Mouse (Mus musculus): ENCODE results near the gene Nlgn2. TPM values are rescaled to one million over a fixed set of nuclear protein-coding genes. Genes with fewer than 3 reads are reported as not detected.

The Nlgn2 gene
- polyA plus RNA-seq (2012): 40.3 and 57.2 TPM in 2 replicates

GRCm38 (mm10) chr11:69837604-69837951 lies at the start of gene Nlgn2:
Gene Nlgn2, minus strand, starts transcription at chr11:69837784.

DNA sequence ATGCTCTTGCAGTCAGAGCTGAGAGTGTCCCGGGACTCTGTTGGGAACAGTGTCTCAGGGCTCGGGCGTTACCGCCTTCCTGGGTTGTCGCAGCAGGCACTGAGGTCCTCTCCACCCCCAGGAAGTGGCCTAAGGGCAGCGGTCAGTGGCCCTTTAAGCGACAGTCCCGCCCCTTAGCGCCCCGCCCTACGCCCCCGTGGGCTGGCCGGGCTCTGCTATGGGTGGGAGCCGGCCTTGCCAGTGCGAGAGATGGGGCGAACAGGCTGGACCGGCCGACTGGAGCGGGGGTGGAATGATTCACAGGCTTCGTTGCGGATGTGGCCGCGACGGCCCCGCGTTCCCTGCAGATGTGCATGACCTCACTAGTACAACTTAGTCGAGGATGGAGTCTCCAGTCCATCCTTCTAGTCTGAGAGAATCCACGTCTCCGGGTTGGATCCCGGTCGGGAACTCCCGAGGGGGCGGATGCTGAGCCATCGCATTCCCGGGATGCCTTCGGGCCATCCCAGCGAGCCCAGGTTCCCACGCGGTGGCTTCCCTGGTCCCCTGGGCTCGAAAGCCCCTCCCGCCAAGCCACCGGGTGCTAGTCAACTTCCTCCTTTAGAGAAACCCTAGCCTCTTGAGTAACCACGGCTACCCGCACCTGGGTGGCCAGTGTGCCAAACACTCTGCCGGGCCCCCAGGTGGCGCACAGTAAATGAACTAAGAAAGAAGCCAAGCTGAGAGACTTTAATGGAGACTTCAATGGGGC lies 43.4 kb upstream of the Nlgn2 start, which contains the start of gene Kctd11:
TSS of gene Kctd11 (minus strand) at position 554 of the 751 bp plus-strand sequence.

DNA sequence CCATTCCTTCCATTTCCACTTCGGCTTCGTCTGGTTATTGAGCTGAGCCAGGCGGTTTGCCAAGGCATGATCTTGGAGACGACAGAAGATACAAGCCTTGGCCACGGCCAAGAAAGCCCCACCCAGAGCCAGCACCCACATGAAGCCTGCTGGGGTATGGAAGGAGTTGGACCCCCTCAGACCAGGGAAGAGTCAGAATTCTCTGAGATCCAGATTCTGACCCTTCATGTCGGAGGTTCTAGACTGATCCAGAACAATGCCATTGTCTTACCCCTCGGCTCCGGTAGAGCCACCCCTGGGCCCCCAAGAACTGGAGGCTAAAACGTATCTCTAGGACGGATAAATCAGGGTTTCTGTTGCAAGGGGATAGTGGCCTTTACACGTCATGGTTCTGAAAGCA lies 40.3 kb upstream of the Nlgn2 start, which contains the start of gene Tmem95:
TSS of gene Tmem95 (minus strand) at position 141 of the 400 bp plus-strand sequence.

DNA sequence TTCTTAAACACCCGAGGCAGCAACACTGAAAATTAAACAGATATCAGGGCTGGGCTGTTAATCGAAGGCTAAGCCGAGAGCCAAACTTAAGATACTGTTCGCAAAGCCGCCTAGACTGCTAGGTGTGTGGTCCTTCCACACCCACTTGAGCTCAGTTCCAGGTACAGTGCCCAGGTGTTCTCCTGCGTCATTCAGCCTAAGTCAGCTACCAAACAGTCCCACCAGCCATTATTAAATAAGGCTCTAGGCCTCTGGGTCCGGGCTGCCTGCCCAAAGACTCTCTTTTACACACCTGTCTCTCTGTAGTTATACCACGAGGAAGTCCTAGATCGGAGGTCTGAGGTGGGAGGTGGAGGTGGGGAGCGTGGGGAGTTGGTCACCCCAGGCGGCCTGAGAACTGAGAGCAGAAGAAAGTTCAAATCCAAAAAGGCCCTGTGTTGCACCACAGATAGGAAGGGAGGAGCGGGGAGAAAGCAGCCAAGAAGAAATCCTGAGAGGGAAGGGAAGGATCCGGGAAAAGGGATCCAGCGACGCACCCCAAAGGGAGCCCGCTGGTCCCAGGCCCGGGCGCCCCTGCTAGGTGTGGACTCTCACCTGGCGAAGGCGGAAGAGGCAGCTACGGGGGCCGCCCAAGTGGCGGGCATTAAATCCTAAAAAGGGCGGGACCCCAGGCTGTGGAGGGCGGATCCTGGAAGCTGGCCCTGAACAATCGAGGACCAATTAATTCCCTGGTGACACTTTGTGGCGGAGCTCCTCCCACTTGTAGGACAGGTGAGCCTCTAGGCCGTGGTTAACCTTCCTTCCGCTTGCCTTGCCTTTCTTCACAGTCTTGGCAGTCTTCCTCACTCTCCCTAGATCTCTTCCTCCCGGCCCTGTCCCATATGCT lies 20.8 kb upstream of the Nlgn2 start, which contains the start of gene Tnk1:
TSS of gene Tnk1 (minus strand) at position 618 of the 886 bp plus-strand sequence.

GRCm38 (mm10) chr11:69846198-69846680 lies 8.7 kb upstream of the Nlgn2 start, which contains the start of gene Plscr3:
Gene Plscr3, plus strand, starts transcription at chr11:69846376.

DNA sequence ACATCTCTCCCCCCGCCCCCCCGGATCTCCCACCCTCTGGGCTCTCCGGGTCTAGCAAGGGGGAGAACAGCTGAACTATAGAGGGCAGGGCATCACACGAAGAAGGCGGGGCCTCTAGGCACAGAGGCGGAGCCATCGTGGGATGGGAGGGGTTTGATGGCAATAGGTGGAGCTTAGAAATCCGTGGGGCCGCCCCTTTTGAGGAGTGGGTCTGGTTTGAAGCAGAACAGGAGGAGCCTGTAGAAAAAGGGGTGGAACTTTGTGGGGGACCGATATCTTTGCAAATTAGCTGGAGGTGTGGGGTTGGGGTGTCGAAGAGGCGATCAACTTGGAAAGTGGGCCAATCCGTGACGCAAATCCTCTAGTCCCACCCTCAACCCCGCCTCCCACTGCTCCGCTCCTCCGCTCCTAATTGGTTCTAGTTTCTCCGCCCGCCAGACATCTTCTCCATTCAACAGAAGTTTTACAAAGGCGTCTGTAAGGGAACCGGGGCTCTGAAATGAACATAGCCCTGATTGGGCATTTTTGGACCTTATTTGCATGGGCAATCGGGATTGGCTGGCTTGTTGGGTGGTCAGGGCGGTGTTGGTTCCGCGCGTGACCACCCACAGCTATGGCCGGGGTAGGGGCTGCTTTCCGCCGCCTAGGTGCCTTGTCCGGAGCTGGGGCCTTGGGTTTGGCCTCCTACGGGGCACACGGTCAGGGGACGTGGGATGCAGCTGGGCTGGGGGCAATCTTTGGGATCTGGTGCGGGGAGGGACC lies 549 bp upstream of the Nlgn2 start, which contains the start of gene Tmem256:
TSS of gene Tmem256 (plus strand) at position 563 of the 762 bp plus-strand sequence.

GRCm38 (mm10) chr11:69822080-69822479 lies 15.5 kb downstream of the Nlgn2 start, which contains the start of gene Spem1:
Gene Spem1, minus strand, starts transcription at chr11:69822180.

GRCm38 (mm10) chr11:69818365-69818764 lies 19.2 kb downstream of the Nlgn2 start, which contains the start of gene Spem2:
Gene Spem2, minus strand, starts transcription at chr11:69818465.

DNA sequence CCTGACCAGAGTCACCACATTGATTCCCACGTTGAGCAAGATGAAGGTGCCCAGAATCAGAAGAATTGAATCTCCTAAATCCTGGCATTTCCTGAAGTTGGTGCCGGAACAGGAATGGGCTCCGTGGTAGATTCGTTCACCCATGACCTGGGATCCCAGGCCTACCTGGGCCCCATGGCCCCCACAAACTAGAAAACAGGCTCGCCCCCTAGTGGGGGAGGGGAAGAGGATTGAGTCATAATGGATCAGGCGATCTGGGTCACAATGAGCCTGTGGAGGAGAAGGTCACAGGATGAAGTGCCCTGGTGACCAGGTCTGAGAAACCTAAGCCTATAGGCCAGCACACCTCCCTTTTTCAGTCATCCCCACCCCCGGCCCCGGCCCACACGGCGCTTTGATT lies 22.4 kb downstream of the Nlgn2 start, which contains the start of gene Gm39566:
TSS of gene Gm39566 (minus strand) at position 144 of the 400 bp plus-strand sequence.

GRCm38 (mm10) chr11:69804972-69805909 lies 32.3 kb downstream of the Nlgn2 start, which contains the start of gene Tmem102:
Gene Tmem102, minus strand, starts transcription at chr11:69805624.

GRCm38 (mm10) chr11:69801379-69801977 lies 36.1 kb downstream of the Nlgn2 start, which contains the start of gene Fgf11:
Gene Fgf11, minus strand, starts transcription at chr11:69801857.

DNA sequence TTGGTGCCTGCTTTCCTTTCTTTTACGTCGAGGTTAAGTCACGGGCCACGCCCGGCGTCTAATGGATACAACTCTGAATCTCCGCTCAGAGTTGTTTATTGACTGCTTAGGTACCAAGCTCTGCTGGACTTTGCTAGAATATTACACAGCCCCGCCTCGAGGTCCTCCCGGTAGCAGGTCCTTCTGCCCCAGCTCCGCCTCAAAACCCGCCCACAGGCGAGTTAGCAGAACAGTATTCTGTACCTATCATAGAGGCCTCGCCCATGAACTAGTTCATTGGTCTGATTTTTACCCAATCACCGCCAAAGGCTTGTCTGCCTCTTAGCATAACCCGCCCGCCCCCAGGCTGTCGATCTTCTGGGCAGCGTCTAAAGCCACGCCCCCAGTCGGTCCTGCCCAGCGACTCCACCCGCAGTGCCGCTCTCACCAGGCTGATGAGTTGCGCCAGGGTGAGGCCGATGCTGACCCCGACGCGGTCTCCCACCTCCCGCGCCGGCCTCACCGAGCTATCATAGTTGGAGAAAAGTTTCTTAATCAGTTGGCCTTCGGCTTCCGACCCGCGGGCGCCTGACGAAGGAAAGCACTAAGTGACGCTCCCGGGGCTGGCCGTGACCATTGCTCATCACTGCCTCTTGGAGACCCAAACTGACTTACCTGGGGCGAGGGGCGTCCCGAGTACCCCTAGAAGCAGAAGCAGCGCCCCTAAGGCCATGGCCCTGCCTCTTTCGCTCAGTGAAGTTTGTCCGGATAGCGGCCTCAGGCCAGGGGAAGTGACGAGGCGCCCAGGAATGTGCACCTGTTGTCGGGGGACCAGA lies 42.2 kb downstream of the Nlgn2 start, which contains the start of gene Chrnb1:
TSS of gene Chrnb1 (minus strand) at position 776 of the 815 bp plus-strand sequence.

Other genes with a start within 250 kb of the Nlgn2 start
- gene Atp1b2, start 231.8 kb downstream of the Nlgn2 start, polyA plus RNA-seq (2012): 60.8 and 72.4 TPM in 2 replicates
- gene Shbg, start 219.9 kb downstream of the Nlgn2 start, polyA plus RNA-seq (2012): not detected in 2 replicates
- gene Sat2, start 215.8 kb downstream of the Nlgn2 start, polyA plus RNA-seq (2012): not detected in 2 replicates
- 78.1 and 86.4 TPM in 2 replicates for gene Fxr2, start 204.8 kb downstream of the Nlgn2 start, polyA plus RNA-seq (2012)
- gene Sox15, start 182.5 kb downstream of the Nlgn2 start, polyA plus RNA-seq (2012): 0.48 and 1.3 TPM in 2 replicates
- 34.6 and 45.3 TPM in 2 replicates for gene Mpdu1, start 175.1 kb downstream of the Nlgn2 start, polyA plus RNA-seq (2012)
- 27.8 and 36.3 TPM in 2 replicates for gene Cd68, start 171.6 kb downstream of the Nlgn2 start, polyA plus RNA-seq (2012)
- gene Eif4a1, start 165.4 kb downstream of the Nlgn2 start, polyA plus RNA-seq (2012): 275 and 277 TPM in 2 replicates
- gene Senp3, start 155.7 kb downstream of the Nlgn2 start, polyA plus RNA-seq (2012): 103 and 104 TPM in 2 replicates
- 11.4 TPM in 2 replicates for gene Tnfsf13, start 152.0 kb downstream of the Nlgn2 start, polyA plus RNA-seq (2012)
- gene Tnfsf12, start 141.9 kb downstream of the Nlgn2 start, polyA plus RNA-seq (2012): 7.9 and 10.0 TPM in 2 replicates
- 2.5 and 3.6 TPM in 2 replicates for gene Tnfsfm13, start 141.7 kb downstream of the Nlgn2 start, polyA plus RNA-seq (2012)
- gene Polr2a, start 79.1 kb downstream of the Nlgn2 start, polyA plus RNA-seq (2012): 82.4 and 83.8 TPM in 2 replicates
- gene Slc35g3, start 75.8 kb downstream of the Nlgn2 start, polyA plus RNA-seq (2012): not detected in 2 replicates
- 3.7 and 6.1 TPM in 2 replicates for gene Zbtb4, start 71.9 kb downstream of the Nlgn2 start, polyA plus RNA-seq (2012)
- gene Chrnb1, start 41.8 kb downstream of the Nlgn2 start, polyA plus RNA-seq (2012): 1.1 and 1.2 TPM in 2 replicates
- 1.1 and 1.4 TPM in 2 replicates for gene Fgf11, start 35.9 kb downstream of the Nlgn2 start, polyA plus RNA-seq (2012)
- gene Tmem102, start 32.2 kb downstream of the Nlgn2 start, polyA plus RNA-seq (2012): 0.03 TPM in 1 of 2 replicates, not detected in the other
- not detected in 2 replicates for gene Gm39566, start 22.5 kb downstream of the Nlgn2 start, polyA plus RNA-seq (2012)
- gene Spem2, start 19.3 kb downstream of the Nlgn2 start, polyA plus RNA-seq (2012): not detected in 2 replicates
- 0.11 TPM in 1 of 2 replicates, not detected in the other for gene Spem1, start 15.6 kb downstream of the Nlgn2 start, polyA plus RNA-seq (2012)
- gene Tmem256, start 730 bp upstream of the Nlgn2 start, polyA plus RNA-seq (2012): 437 and 678 TPM in 2 replicates
- 149 and 165 TPM in 2 replicates for gene Plscr3, start 8.6 kb upstream of the Nlgn2 start, polyA plus RNA-seq (2012)
- gene Tnk1, start 20.9 kb upstream of the Nlgn2 start, polyA plus RNA-seq (2012): 0.27 and 0.99 TPM in 2 replicates
- not detected in 2 replicates for gene Tmem95, start 40.2 kb upstream of the Nlgn2 start, polyA plus RNA-seq (2012)
- 1.2 and 1.7 TPM in 2 replicates for gene Kctd11, start 43.6 kb upstream of the Nlgn2 start, polyA plus RNA-seq (2012)
- 138 and 178 TPM in 2 replicates for gene Acap1, start 57.8 kb upstream of the Nlgn2 start, polyA plus RNA-seq (2012)
- gene 2810408A11Rik, start 63.2 kb upstream of the Nlgn2 start, polyA plus RNA-seq (2012): 1.7 and 2.8 TPM in 2 replicates
- 79.1 and 86.6 TPM in 2 replicates for gene Neurl4, start 63.3 kb upstream of the Nlgn2 start, polyA plus RNA-seq (2012)
- 173 and 210 TPM in 2 replicates for gene Gps2, start 76.1 kb upstream of the Nlgn2 start, polyA plus RNA-seq (2012)
- 2,243 and 2,337 TPM in 2 replicates for gene Eif5a, start 84.2 kb upstream of the Nlgn2 start, polyA plus RNA-seq (2012)
- gene Ybx2, start 98.0 kb upstream of the Nlgn2 start, polyA plus RNA-seq (2012): 1.3 and 1.6 TPM in 2 replicates
- 0.54 and 1.5 TPM in 2 replicates for gene Slc2a4, start 110.4 kb upstream of the Nlgn2 start, polyA plus RNA-seq (2012)
- gene Cldn7, start 127.0 kb upstream of the Nlgn2 start, polyA plus RNA-seq (2012): 0.12 TPM in 1 of 2 replicates, not detected in the other
- 253 and 255 TPM in 2 replicates for gene Ctdnep1, start 143.4 kb upstream of the Nlgn2 start, polyA plus RNA-seq (2012)
- gene Elp5, start 144.7 kb upstream of the Nlgn2 start, polyA plus RNA-seq (2012): 12.4 and 14.3 TPM in 2 replicates
- 379 and 448 TPM in 2 replicates for gene Gabarap, start 153.4 kb upstream of the Nlgn2 start, polyA plus RNA-seq (2012)
- 73.1 and 84.1 TPM in 2 replicates for gene Phf23, start 158.0 kb upstream of the Nlgn2 start, polyA plus RNA-seq (2012)
- gene Dvl2, start 162.8 kb upstream of the Nlgn2 start, polyA plus RNA-seq (2012): 50.0 and 50.7 TPM in 2 replicates
- 22.8 and 23.6 TPM in 2 replicates for gene Acadvl, start 177.6 kb upstream of the Nlgn2 start, polyA plus RNA-seq (2012)
- 22.0 and 24.1 TPM in 2 replicates for gene Dlg4, start 179.2 kb upstream of the Nlgn2 start, polyA plus RNA-seq (2012)
- gene Asgr1, start 216.3 kb upstream of the Nlgn2 start, polyA plus RNA-seq (2012): not detected in 2 replicates

All from megakaryocyte-erythroid progenitor cell, adult 5 weeks (primary cell).